Mouse (Mus musculus): ENCODE measurements around the gene Gm17660.

Gm17660 gene

GRCm38 (mm10) chr5:104076361-104076760 lies 1.0 kb downstream of the Gm17660 start:
- DNase-seq = no peak

GRCm38 (mm10) chr5:104074388-104074787 lies 3.0 kb downstream of the Gm17660 start:
- DNase-seq = peak; percentile 43

GRCm38 (mm10) chr5:104073602-104074001 lies 3.8 kb downstream of the Gm17660 start:
- no peak for DNase-seq

- DNase-seq = no peak
Measured at GRCm38 (mm10) chr5:104072272-104072886, 5.0 kb downstream of the Gm17660 start.

GRCm38 (mm10) chr5:104071048-104071447 lies 6.4 kb downstream of the Gm17660 start:
- no peak for DNase-seq

- no peak for DNase-seq
Measured at GRCm38 (mm10) chr5:104068751-104069150, 8.7 kb downstream of the Gm17660 start.

- no peak for DNase-seq
Measured at GRCm38 (mm10) chr5:104062773-104063551, 14.4 kb downstream of the Gm17660 start.

- peak; percentile 26 for DNase-seq
Measured at GRCm38 (mm10) chr5:104061936-104062772, 15.3 kb downstream of the Gm17660 start.

GRCm38 (mm10) chr5:104060429-104060828 lies 17.0 kb downstream of the Gm17660 start:
- no peak for DNase-seq

- DNase-seq = no peak
Measured at GRCm38 (mm10) chr5:104059628-104060027, 17.8 kb downstream of the Gm17660 start.

GRCm38 (mm10) chr5:104058021-104058420 lies 19.4 kb downstream of the Gm17660 start:
- no peak for DNase-seq

GRCm38 (mm10) chr5:104056295-104056694 lies 21.1 kb downstream of the Gm17660 start:
- DNase-seq = no peak

- no peak for DNase-seq
Measured at GRCm38 (mm10) chr5:104055816-104056215, 21.6 kb downstream of the Gm17660 start.

- DNase-seq = no peak
Measured at GRCm38 (mm10) chr5:104054938-104055337, 22.5 kb downstream of the Gm17660 start.

- no peak for DNase-seq
Measured at GRCm38 (mm10) chr5:104052956-104053355, 24.5 kb downstream of the Gm17660 start.

GRCm38 (mm10) chr5:104048139-104048538 lies 29.3 kb downstream of the Gm17660 start:
- DNase-seq = no peak

- DNase-seq = peak; percentile 19
Measured at GRCm38 (mm10) chr5:104047200-104048105, 30.0 kb downstream of the Gm17660 start.

GRCm38 (mm10) chr5:104046256-104047199 lies 30.9 kb downstream of the Gm17660 start, which contains the start of gene Nudt9:
Gene Nudt9 (plus strand): TSS chr5:104046306.
- peak; percentile 98 for DNase-seq

GRCm38 (mm10) chr5:104043704-104044103 lies 33.7 kb downstream of the Gm17660 start:
- no peak for DNase-seq

- no peak for DNase-seq
Measured at GRCm38 (mm10) chr5:104042906-104043305, 34.5 kb downstream of the Gm17660 start.
